Mouse (Mus musculus) liver, postnatal 0 days (tissue): Measurements from ENCODE around the gene Cd63. TPM values are rescaled to one million over a fixed set of nuclear protein-coding genes. Genes with fewer than 3 reads are reported as not detected.

Experiments used
- ATAC-seq: fragments of 200-750 bp; cut with Nextera tagmentation; 2 replicates; pipeline ENCODE4 v1.8.0; 2017; ENCODE audit warnings: mild to moderate bottlenecking, moderate library complexity
- DNase-seq: peaks from one replicate; pipeline ENCODE4 v3.0.0-alpha.2; 2016
- H3K27ac ChIP-seq: fragments of 300-500 bp; sonication (generic); 2 replicates; pipeline ENCODE4 v1.5.1; 2014; ENCODE audit warnings: antibody characterized with exemption, moderate library complexity, mild to moderate bottlenecking, low read depth
- H3K27me3 ChIP-seq: fragments of 300-500 bp; sonication (generic); 2 replicates; pipeline ENCODE4 v1.6.1; 2014; ENCODE audit warnings: low read length, control low read depth, mixed read lengths; ENCODE audit not compliant: insufficient read depth
- H3K36me3 ChIP-seq: fragments of 300-500 bp; sonication (generic); replicated peaks from 2 replicates; pipeline ENCODE4 v1.6.1; 2014; ENCODE audit warnings: mild to moderate bottlenecking, control low read depth, low read length, moderate library complexity, mixed read lengths; ENCODE audit not compliant: insufficient read depth
- H3K4me1 ChIP-seq: fragments of 300-500 bp; sonication (generic); 2 replicates; pipeline ENCODE4 v1.6.1; 2014; ENCODE audit warnings: antibody characterized with exemption, mild to moderate bottlenecking, control low read depth; ENCODE audit not compliant: insufficient read depth
- H3K4me2 ChIP-seq: fragments of 300-500 bp; sonication (generic); 2 replicates; pipeline ENCODE4 v1.6.1; 2014; ENCODE audit warnings: low read depth, mild to moderate bottlenecking, low read length, moderate library complexity, mixed read lengths
- H3K4me3 ChIP-seq: fragments of 300-500 bp; sonication (generic); 2 replicates; pipeline ENCODE4 v1.5.1; 2014; ENCODE audit warnings: low read depth, low read length
- H3K9ac ChIP-seq: fragments of 300-500 bp; sonication (generic); replicated peaks from 2 replicates; pipeline ENCODE4 v1.6.1; 2014; ENCODE audit warnings: mild to moderate bottlenecking, moderate library complexity
- H3K9me3 ChIP-seq: fragments of 300-500 bp; sonication (generic); 2 replicates; pipeline ENCODE4 v1.6.1; 2016; ENCODE audit warnings: mild to moderate bottlenecking, control low read depth, low read length, mixed read lengths
- CTCF ChIP-seq: sonication (generic); IDR thresholded peaks from 2 replicates; pipeline ENCODE4 v1.5.1; 2016; ENCODE audit warnings: antibody characterized with exemption, low read depth
- EP300 ChIP-seq: IDR thresholded peaks from 2 replicates; pipeline ENCODE4 v1.6.1; 2016; ENCODE audit warnings: antibody characterized with exemption, low read depth, mild to moderate bottlenecking
- WGBS: fragments of 180-500 bp; shearing (Covaris S2); extraction: QIAGEN DNeasy Blood & Tissue Kit; methylation state at CpG from one replicate; pipeline ENCODE4 v1.1.7; 2014; ENCODE audit not compliant: insufficient replicate concordance; 5-methylcytosine and 5-hydroxymethylcytosine counted together
- polyA plus RNA-seq: library from polyadenylated mRNA; unstranded; fragments of >200 nt; fragmentation: Nextera tagmentation; extraction: Ambion mirVana; gene quantifications from 2 replicates; pipeline ENCODE4 v1.2.1, GENCODE M21; 2015

Cd63 gene
- polyA plus RNA-seq, 1 experiment from 2014 or later, result 296 TPM

DNA sequence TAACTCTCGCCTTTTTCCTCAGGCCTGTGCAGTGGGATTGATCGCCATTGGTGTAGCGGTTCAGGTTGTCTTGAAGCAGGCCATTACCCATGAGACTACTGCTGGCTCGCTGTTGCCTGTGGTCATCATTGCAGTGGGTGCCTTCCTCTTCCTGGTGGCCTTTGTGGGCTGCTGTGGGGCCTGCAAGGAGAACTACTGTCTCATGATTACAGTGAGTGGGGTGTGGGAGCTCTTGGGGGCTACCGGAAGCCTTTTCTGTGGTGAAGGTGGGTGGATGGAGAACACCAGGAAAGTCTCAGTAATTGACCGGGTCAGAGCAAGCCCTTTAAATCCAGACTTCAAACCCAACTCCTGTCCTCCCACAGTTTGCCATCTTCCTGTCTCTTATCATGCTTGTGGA lies 10.6 kb downstream of the Cd63 start:
- peaks cover 2% of the 10 kb centered on the region; the same call in 1 of the 2 replicates for H3K4me1 ChIP-seq
- H3K36me3 ChIP-seq, result 0 out of 2 replicates have a peak, but pooled peaks cover 11% of the 10 kb centered on the region
- no peak for ATAC-seq
- 0 out of 2 replicates have a peak overlapping the region, but pooled peaks have one; percentile 8 for H3K4me3 ChIP-seq
- TF ChIP-seq EP300 (no peak), CTCF (no peak)
- DNase-seq, result no peak
- H3K27me3 ChIP-seq, result peaks cover 3% of the 10 kb centered on the region
- peak overlapping the region; percentile 68; the same call in 1 of the 2 replicates for H3K4me2 ChIP-seq
- H3K9me3 ChIP-seq, result no peaks in the 10 kb centered on the region
- H3K9ac ChIP-seq, result no peak overlapping the region
- 72% methylated on average over 6 of the region's 6 CpGs for WGBS
- H3K27ac ChIP-seq, result no peak overlapping the region

DNA sequence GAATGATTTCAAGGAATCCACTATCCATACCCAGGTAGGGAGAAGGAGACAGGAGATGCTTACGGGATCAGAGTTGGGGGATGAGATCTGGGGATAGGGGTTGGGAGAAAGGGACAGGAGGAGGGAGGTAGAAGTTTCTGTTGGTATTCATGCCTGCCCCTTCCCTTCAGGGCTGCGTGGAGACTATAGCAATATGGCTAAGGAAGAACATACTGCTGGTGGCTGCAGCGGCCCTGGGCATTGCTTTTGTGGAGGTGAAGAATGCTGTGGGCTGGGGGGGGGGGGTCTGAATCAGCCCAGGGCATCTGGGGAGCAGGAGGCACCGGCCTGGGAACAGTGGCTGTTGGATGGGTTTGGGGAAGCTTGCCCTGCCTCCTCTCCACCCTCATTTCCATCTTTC lies 11.5 kb downstream of the Cd63 start:
- H3K27me3 ChIP-seq, result peaks cover 3% of the 10 kb centered on the region
- TF ChIP-seq CTCF, result no peak
- no peak for TF ChIP-seq EP300
- ATAC-seq, result no peak
- no peak overlapping the region for H3K27ac ChIP-seq
- H3K9me3 ChIP-seq, result no peaks in the 10 kb centered on the region
- WGBS, result 67% methylated on average over 4 of the region's 4 CpGs
- no peak overlapping the region for H3K9ac ChIP-seq
- peaks cover 2% of the 10 kb centered on the region; the same call in 1 of the 2 replicates for H3K4me1 ChIP-seq
- 0 out of 2 replicates have a peak, but pooled peaks cover 15% of the 10 kb centered on the region for H3K36me3 ChIP-seq
- no peak overlapping the region for H3K4me2 ChIP-seq
- H3K4me3 ChIP-seq, result no peak overlapping the region
- DNase-seq, result no peak

DNA sequence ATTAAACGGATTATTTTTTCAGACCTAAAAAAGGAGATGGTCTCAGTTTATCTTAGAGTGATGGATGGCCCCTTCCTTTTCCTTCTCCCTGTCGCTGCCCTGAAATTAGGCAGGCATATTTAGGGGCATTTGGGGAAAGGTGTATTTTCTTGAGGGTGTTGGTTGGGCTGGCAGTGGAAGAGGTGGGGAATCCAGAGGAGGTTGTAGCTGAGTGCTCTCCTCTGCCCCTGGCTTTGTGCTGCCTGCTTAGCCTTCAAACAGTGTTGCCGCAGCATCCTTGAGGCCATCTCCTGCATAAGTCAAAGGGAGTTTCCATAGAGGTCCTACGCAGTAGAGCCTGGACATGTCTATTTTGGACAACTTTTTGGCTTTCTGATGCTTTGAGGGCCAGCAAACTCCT lies 12.0 kb downstream of the Cd63 start:
- Histone ChIP-seq H3K9ac (no peak overlapping the region), H3K27ac (no peak overlapping the region), H3K36me3 (0 out of 2 replicates have a peak, but pooled peaks cover 17% of the 10 kb centered on the region), H3K9me3 (no peaks in the 10 kb centered on the region), H3K4me2 (no peak overlapping the region), H3K4me1 (peaks cover 2% of the 10 kb centered on the region; the same call in 1 of the 2 replicates), H3K4me3 (no peak overlapping the region), H3K27me3 (peaks cover 3% of the 10 kb centered on the region)
- ATAC-seq (no peak), DNase-seq (no peak)
- TF ChIP-seq CTCF (no peak), EP300 (no peak)
- WGBS, result 73% methylated on average over 4 of the region's 4 CpGs

DNA sequence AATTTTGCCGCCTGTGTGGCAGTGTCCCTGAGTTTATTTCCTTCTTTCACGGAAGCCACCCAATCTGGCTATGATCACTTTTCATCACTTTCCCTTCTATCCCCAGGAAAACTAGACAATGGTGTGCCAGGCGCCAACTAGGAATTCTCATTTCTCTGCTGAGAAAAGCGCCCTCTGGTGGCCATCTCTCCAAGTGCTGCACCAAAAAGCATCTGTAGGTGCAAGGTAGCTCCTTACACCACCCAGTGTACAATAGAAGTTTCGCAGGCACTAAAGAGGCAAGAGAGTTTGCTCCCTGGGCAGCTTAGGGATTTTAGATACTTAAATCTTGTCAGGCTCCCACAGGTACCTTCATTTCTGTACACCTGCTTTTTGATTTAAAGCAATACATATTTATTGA lies 12.4 kb downstream of the Cd63 start:
- no peaks in the 10 kb centered on the region for H3K9me3 ChIP-seq
- H3K4me1 ChIP-seq, result peaks cover 5% of the 10 kb centered on the region; the same call in 1 of the 2 replicates
- no peak overlapping the region for H3K27ac ChIP-seq
- H3K9ac ChIP-seq, result no peak overlapping the region
- H3K27me3 ChIP-seq, result peaks cover 3% of the 10 kb centered on the region
- H3K4me3 ChIP-seq, result no peak overlapping the region
- ATAC-seq (peak; percentile 32), DNase-seq (peak; percentile 88)
- no peak overlapping the region for H3K4me2 ChIP-seq
- WGBS, result 14% methylated on average over 5 of the region's 5 CpGs
- TF ChIP-seq EP300, result no peak
- peak; percentile 97 for TF ChIP-seq CTCF
- 0 out of 2 replicates have a peak, but pooled peaks cover 17% of the 10 kb centered on the region for H3K36me3 ChIP-seq

DNA sequence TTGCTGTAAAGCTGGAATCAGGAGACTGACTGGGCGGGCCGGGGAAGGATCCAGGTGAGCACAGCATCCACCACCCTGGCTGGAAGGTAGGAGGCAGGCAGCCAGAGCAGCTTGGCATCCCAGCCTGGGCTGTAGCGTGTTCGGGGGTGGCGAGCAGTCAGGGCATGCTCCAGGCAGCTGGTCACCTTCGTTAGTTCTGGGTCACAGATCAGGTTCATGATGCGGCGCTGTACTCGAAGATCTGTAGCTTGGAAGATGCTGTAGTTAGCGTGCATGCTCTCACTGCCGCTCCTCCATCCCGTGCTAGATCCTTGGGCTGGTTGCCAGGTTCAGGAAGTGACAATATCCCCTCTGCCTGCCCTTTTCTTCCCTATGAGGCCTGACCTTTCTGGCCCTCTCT lies 12.9 kb downstream of the Cd63 start:
- Histone ChIP-seq H3K27me3 (peaks cover 3% of the 10 kb centered on the region), H3K9ac (no peak overlapping the region), H3K27ac (no peak overlapping the region), H3K4me2 (no peak overlapping the region), H3K4me3 (no peak overlapping the region), H3K36me3 (0 out of 2 replicates have a peak, but pooled peaks cover 17% of the 10 kb centered on the region), H3K9me3 (no peaks in the 10 kb centered on the region), H3K4me1 (peaks cover 7% of the 10 kb centered on the region; the same call in 1 of the 2 replicates)
- ATAC-seq (no peak), DNase-seq (no peak)
- 85% methylated on average over 12 of the region's 12 CpGs for WGBS
- no peak for TF ChIP-seq CTCF
- no peak for TF ChIP-seq EP300

DNA sequence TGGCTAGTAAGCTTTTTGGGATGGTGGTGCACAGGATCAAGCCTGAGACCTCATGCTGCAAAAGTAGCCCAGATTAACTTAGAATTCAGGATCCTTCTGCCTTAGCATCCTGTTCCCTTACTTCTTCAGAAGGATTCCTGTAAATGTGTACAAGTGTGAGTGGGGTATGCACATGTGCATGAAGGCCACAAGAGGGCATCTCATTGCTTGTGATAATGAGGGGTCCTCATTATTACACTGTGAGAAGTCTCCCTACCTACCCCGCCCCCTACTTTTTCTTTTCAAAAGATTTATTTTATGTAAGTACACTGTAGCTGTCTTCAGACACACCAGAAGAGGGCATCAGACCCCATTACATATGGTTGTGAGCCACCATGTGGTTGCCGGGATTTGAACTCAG lies 14.8 kb downstream of the Cd63 start:
- DNase-seq (no peak), ATAC-seq (no peak)
- Histone ChIP-seq H3K9me3 (no peaks in the 10 kb centered on the region), H3K4me1 (peaks cover 10% of the 10 kb centered on the region; the same call in 1 of the 2 replicates), H3K27me3 (peaks cover 3% of the 10 kb centered on the region; the same call in 1 of the 2 replicates), H3K9ac (no peak overlapping the region), H3K4me2 (no peak overlapping the region), H3K27ac (no peak overlapping the region), H3K36me3 (0 out of 2 replicates have a peak, but pooled peaks cover 20% of the 10 kb centered on the region), H3K4me3 (no peak overlapping the region)
- TF ChIP-seq EP300 (no peak), CTCF (peak; percentile 36)
- 76% methylated on average over 2 of the region's 2 CpGs for WGBS

DNA sequence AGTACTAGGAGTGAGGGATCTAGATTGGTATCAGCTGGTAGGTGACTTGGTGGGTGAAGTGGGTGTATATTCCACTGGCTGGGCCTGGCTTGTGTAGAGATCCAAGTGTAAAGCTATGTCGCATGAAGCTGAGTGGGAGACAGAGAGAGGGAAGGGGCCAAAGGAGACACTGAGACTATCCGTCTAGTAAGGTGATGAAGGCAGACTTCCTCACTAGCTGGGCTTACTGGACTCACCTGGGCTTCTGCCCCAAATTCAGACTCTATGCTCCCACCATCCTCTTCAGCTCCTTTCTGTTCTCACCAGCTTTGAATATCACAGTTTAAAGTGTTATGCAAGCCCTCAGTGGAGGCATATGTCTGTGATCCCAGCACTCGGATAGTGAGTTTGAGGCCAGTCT lies 15.9 kb downstream of the Cd63 start:
- Histone ChIP-seq H3K9me3 (no peaks in the 10 kb centered on the region), H3K9ac (no peak overlapping the region), H3K36me3 (0 out of 2 replicates have a peak, but pooled peaks cover 20% of the 10 kb centered on the region), H3K4me1 (peaks cover 17% of the 10 kb centered on the region), H3K27me3 (no peaks in the 10 kb centered on the region), H3K4me3 (no peak overlapping the region), H3K27ac (no peak overlapping the region), H3K4me2 (no peak overlapping the region)
- WGBS, result 81% methylated on average over 3 of the region's 3 CpGs
- TF ChIP-seq EP300, result no peak
- TF ChIP-seq CTCF, result no peak
- DNase-seq (no peak), ATAC-seq (no peak)
